Mouse (Mus musculus): ENCODE measurements around the gene Gm12184.
"Not testable (repeated sequence)": the region's sequence is repeated elsewhere in the genome, so short reads cannot be mapped to it uniquely, and the experiment has no call there.

Gm12184 gene

GRCm38 (mm10) chr11:48822768-48823512, 3.5 kb downstream of the Gm12184 start:
- DNase-seq (ENCODE audit: low read depth), result no peak

GRCm38 (mm10) chr11:48821299-48821698, 5.2 kb downstream of the Gm12184 start:
- not testable (repeated sequence) for DNase-seq (ENCODE audit: low read depth)

DNA sequence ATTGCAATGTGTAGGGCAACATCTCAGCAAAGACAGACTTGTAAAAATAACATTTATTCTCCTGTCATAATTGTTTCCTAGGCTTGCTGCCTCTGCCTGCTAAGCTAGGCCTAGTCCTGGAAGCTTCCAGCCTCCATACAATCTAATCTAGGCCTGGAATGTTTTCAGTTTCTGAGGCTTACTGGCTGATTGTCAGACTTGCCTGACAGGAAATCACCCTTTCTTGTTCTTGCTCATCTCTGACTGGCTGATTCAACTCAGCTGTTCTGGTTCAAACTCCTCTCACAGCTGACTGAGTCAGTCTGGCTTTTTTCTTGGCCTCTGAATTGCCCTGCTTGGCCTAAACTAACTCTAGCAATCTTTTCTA, 6.2 kb downstream of the Gm12184 start:
- DNase-seq (ENCODE audit: low read depth), result no peak

- DNase-seq (ENCODE audit: low read depth), result no peak
Observed at GRCm38 (mm10) chr11:48819614-48820307, 6.7 kb downstream of the Gm12184 start.

- peak; percentile 95 for DNase-seq (ENCODE audit: low read depth)
Observed at GRCm38 (mm10) chr11:48818346-48818745, 8.1 kb downstream of the Gm12184 start.

GRCm38 (mm10) chr11:48817794-48818193, 8.7 kb downstream of the Gm12184 start:
- no peak for DNase-seq (ENCODE audit: low read depth)

- peak; percentile 98 for DNase-seq (ENCODE audit: low read depth)
Observed at GRCm38 (mm10) chr11:48816800-48817665, 9.4 kb downstream of the Gm12184 start, which contains the start of gene Trim41. Gene Trim41 (minus strand): TSS chr11:48817353.

- DNase-seq (ENCODE audit: low read depth), result no peak
Observed at GRCm38 (mm10) chr11:48816281-48816781, 10.1 kb downstream of the Gm12184 start.

- no peak for DNase-seq (ENCODE audit: low read depth)
Observed at GRCm38 (mm10) chr11:48815851-48816250, 10.6 kb downstream of the Gm12184 start.

DNA sequence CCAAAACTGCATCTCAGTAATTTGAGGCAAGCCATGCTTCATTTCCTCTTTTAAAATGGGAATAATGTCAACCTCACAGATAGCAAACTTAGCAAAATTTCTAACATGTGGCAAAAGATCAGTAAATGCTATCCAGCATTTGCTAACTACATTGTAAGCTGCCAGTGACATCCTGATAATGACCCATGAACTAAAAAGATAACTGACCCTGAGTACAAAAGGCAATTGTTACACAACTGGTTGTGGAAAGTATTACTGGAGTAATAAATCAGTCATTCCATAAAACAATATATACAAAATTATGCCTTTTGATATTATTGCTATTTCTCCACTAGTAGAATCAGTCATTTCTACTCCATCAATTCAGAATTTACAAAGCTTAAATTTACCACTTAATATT, 12.7 kb downstream of the Gm12184 start:
- DNase-seq (ENCODE audit: low read depth), result no peak

GRCm38 (mm10) chr11:48810142-48810541, 16.3 kb downstream of the Gm12184 start:
- no peak for DNase-seq (ENCODE audit: low read depth)

DNA sequence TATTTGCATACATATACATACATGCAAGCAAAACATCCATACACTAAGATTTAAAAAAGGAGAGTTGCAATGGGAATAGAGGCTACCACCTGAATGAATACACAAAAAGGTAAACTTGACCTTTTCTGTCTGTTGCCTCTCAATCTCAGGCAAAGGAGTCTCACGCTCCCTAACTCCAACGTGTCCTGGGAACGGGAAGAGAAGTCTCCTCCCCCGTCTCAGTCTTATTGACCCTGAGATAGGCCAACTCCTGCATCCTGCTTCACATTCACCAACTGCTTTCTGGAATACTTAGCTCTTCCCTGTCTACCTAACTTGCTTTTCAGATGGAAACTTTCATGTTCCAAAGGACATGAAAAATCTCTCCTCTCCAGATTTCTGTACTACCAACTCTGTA, 17.0 kb downstream of the Gm12184 start:
- DNase-seq (ENCODE audit: low read depth), result no peak

DNA sequence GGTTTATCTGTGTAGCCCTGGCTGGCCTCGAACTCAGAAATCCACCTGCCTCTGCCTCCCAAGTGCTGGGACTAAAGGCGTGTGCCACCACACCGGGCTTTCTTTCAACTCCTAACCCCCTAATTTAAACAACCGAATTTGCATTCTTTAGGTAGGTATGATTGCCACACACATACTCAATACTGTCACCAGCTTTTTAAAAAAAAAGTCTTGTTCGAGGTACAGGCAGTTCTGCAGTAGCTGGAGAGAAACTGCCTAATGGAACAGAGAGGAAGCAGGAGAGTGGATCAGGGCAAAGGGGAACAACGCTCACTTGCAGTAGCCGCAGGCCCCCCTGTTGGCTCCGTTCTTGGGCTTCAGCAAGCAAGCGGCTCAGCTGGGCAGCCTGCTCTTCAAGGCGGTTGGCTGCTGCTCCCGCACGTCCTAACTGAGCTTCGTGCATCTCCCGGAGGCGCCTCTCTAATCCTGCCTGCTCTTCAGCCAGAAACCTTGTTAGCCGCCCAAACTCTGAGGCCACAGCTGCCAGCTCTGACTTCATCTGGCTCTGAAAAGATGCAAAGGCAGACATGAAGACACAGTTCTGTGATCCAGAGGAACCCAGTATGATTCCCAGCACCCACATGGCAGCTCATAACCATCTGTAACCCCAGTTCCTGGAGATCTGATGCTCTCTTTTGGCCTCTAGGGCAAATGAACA, 17.6 kb downstream of the Gm12184 start:
- DNase-seq (ENCODE audit: low read depth), result no peak

GRCm38 (mm10) chr11:48808304-48808646, 18.2 kb downstream of the Gm12184 start:
- DNase-seq (ENCODE audit: low read depth), result no peak

- no peak for DNase-seq (ENCODE audit: low read depth)
Observed at GRCm38 (mm10) chr11:48807563-48808303, 18.7 kb downstream of the Gm12184 start.

DNA sequence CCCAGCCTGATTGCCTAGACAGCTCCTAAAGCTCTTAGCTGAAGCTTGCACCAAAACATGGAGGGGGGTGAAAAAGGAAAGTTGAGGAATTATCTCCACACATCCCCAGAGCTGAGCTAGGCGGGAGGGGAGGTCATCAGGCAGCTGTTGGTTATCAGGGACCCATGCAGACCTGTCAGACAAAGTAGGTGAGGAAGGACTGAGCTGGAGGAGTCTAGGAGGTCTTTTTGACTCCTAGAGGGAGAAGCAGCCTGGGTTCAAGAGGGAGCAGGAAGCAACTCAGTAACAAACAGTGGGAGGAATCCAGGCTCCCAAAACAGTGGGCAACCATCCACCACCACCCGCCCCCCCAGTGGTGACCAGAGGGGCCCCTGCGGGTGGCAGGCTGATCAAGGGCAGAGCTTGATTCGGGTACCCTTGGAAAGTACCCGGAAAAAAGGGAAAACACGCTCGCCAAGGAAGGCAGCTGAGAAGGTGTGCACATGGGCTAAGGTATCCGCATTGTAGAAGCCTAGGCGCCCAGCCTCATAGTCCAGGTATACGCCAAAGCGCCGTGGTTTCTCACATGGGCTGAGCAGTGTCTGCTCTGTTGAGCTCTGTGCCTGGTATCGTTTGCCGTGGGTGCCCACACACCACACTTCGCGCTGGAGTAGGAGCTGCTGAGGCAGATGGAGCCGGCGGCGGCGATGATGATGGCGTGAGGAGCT, 19.4 kb downstream of the Gm12184 start:
- no peak for DNase-seq (ENCODE audit: low read depth)

DNA sequence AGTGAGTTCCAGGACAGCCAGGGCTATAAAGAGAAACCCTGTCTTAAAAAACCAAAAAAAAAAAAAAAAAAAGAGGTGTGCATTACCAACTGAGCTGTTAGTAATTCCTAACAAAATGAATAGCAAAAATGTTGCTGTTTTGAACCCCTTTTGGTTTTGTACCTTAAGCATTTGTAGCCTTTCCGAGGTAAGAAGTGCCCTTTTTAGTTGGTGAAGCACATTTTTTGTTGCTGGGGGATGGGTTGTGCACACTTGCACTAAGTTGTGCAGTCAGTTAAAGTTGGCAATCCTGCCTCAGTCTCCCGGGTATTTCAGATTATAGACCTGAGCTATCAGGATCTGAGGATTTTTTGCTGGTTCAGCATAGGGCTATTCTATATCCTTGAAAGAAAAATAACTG, 21.5 kb downstream of the Gm12184 start:
- no peak for DNase-seq (ENCODE audit: low read depth)

DNA sequence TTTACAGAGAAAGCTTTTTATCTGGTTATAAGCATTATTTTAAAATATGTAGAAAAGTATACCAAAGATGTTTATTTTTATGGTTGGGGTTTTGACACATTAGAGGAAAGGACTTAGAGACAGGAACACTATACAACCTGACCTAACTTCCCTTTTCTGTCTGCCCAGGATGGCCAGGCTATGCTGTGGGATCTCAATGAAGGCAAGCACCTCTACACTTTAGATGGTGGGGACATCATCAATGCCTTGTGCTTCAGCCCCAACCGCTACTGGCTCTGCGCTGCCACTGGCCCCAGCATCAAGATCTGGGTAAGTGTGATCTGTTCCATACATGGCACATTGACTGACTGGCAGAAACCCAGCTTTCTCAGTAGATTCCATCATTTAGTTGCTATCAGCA, 22.5 kb downstream of the Gm12184 start:
- DNase-seq (ENCODE audit: low read depth), result no peak

- DNase-seq (ENCODE audit: low read depth), result no peak
Observed at GRCm38 (mm10) chr11:48801831-48802772, 24.4 kb downstream of the Gm12184 start.
